ENCODE assay signal across 8 mouse cellular contexts in the genomic region with DNA sequence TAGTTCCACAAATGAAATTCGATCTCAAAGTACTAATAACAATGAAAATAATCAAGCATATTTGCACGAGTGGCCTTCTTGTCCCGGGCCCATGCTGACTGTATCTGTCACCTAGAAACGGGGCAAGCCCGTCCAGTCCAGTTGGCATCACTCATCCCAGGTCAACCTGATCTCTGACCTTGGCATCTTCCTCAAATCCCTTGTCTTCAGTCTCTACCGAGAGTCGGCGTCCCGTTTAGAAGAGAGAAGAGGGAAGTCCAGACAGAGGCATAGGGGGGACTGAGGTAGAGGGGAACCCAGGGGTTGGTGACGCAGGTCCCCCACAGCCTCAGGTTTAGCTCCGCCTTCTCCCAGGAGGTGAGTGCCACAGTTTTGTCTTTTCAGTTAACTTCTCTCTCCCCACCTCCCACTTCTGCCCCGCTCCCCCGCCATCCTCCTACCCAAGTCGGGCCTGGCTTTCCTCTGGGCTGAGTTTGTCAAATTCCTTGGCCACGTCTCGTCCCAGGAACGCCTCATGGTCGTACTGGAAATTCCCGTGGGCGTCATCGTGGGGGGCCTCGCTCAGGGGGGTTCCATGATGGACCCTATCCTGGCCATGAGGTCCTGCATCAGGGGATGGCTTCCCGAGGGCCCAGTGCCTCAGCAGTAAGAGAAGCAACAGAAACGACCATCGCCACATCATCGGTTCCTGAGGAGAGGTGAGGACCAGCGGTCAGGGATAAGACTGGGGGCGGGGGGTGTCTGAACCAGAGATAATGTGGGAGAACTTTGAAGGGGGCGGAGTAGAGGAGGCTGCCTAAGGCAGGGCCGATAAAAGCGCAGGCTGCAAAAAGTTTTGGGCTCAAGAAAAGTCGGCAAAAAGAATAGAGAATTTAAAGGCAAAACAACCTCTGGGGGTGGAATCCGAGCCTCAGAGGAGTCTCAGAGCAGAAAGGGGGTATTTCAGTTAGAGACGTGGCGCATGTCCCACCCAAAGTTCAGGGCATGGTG. TPM values are rescaled to one million over a fixed set of nuclear protein-coding genes. Genes with fewer than 3 reads are reported as not detected.
DNase-seq lines count a peak whose midpoint lies in the region; ATAC-seq lines count a peak whose summit lies in the region.

No protein-coding gene starts in this region.

- no peaks in the 10 kb centered on the region for H3K9me3 ChIP-seq in lung, embryonic 15.5 days
- no peaks in the 10 kb centered on the region for H3K9me3 ChIP-seq in embryonic facial prominence, embryonic 14.5 days (ENCODE audit: control insufficient read depth, low read length)
- no peaks in the 10 kb centered on the region for H3K9me3 ChIP-seq in hindbrain, embryonic 13.5 days

- WGBS in lung, embryonic 15.5 days: 6% methylated on average over 35 of the region's 35 CpGs
- 9% methylated on average over 35 of the region's 35 CpGs for WGBS in embryonic facial prominence, embryonic 14.5 days
- 17% methylated on average over 35 of the region's 35 CpGs for WGBS in hindbrain, embryonic 13.5 days

- peak overlapping the region; percentile 62 for H3K9ac ChIP-seq in lung, embryonic 15.5 days
- H3K9ac ChIP-seq in embryonic facial prominence, embryonic 14.5 days (ENCODE audit: low read depth, low read length): peak overlapping the region; percentile 87
- H3K9ac ChIP-seq in hindbrain, embryonic 13.5 days: peak overlapping the region; percentile 69

- H3K36me3 ChIP-seq in lung, embryonic 15.5 days: peaks cover 29% of the 10 kb centered on the region
- H3K36me3 ChIP-seq in embryonic facial prominence, embryonic 14.5 days (ENCODE audit: control insufficient read depth, insufficient read depth, low read length): peaks cover 33% of the 10 kb centered on the region
- H3K36me3 ChIP-seq in hindbrain, embryonic 13.5 days: peaks cover 10% of the 10 kb centered on the region

- H3K4me2 ChIP-seq in lung, embryonic 15.5 days: peak overlapping the region; percentile 72
- H3K4me2 ChIP-seq in embryonic facial prominence, embryonic 14.5 days (ENCODE audit: low read depth, low read length): peak overlapping the region; percentile 70
- H3K4me2 ChIP-seq in hindbrain, embryonic 13.5 days: peak overlapping the region; percentile 56

- no peak for DNase-seq in lung, postnatal 14 days
- peak; percentile 61 for DNase-seq in embryonic facial prominence, embryonic 14.5 days (ENCODE audit: low spot score)
- DNase-seq in yolk sac, embryonic 10.5 days (ENCODE audit: low spot score): peak; percentile 54
- DNase-seq in layer of hippocampus, adult 18-20 months (ENCODE audit: low spot score in 2 of 2): no peak

- ATAC-seq in lung, embryonic 15.5 days (ENCODE audit: borderline replicate concordance, extremely low read depth, low FRiP score, low TSS enrichment): peak; percentile 68
- ATAC-seq in embryonic facial prominence, embryonic 14.5 days (ENCODE audit: low read depth): peak; percentile 50
- peak; percentile 55 for ATAC-seq in hindbrain, embryonic 13.5 days (ENCODE audit: low FRiP score)
- ATAC-seq in megakaryocyte, adult 5-6 weeks (ENCODE audit: poor library complexity, severe bottlenecking): peak; percentile 67
- ATAC-seq in CD4-positive, CD25-positive, alpha-beta regulatory T cell, adult 4 months: no peak

- H3K27ac ChIP-seq in lung, embryonic 15.5 days: peak overlapping the region; percentile 79
- peak overlapping the region; percentile 97 for H3K27ac ChIP-seq in embryonic facial prominence, embryonic 14.5 days (replicated peaks; ENCODE audit: low read depth, low read length)
- 0 out of 2 replicates have a peak overlapping the region, but pooled peaks have one; percentile 44 for H3K27ac ChIP-seq in hindbrain, embryonic 13.5 days

- peak overlapping the region; percentile 52 for H3K4me3 ChIP-seq in lung, embryonic 15.5 days
- peak overlapping the region; percentile 67 for H3K4me3 ChIP-seq in embryonic facial prominence, embryonic 14.5 days (ENCODE audit: low read depth, low read length)
- H3K4me3 ChIP-seq in hindbrain, embryonic 13.5 days: peak overlapping the region; percentile 39

- no peaks in the 10 kb centered on the region for H3K27me3 ChIP-seq in lung, embryonic 15.5 days
- no peaks in the 10 kb centered on the region for H3K27me3 ChIP-seq in embryonic facial prominence, embryonic 14.5 days (replicated peaks; ENCODE audit: control insufficient read depth, insufficient read depth, low read length)
- H3K27me3 ChIP-seq in hindbrain, embryonic 13.5 days: peaks cover 4% of the 10 kb centered on the region; the same call in 1 of the 2 replicates

- peaks cover 25% of the 10 kb centered on the region for H3K4me1 ChIP-seq in lung, embryonic 15.5 days
- H3K4me1 ChIP-seq in embryonic facial prominence, embryonic 14.5 days (ENCODE audit: control insufficient read depth, insufficient read depth, low read length): peaks cover 12% of the 10 kb centered on the region
- H3K4me1 ChIP-seq in hindbrain, embryonic 13.5 days (replicated peaks): peaks cover 19% of the 10 kb centered on the region; the same call in 1 of the 2 replicates

RNA-seq across cellular contexts. Expression of a gene that starts 0.7 kb away (rescaled TPM):
- 353 and 358 TPM in 2 replicates for polyA plus RNA-seq in lung, embryonic 15.5 days (2015; fragmentation: Nextera tagmentation; extraction: Ambion mirVana)
- polyA plus RNA-seq in embryonic facial prominence, embryonic 14.5 days (2014; fragmentation: Nextera tagmentation; extraction: Ambion mirVana): 587 and 592 TPM in 2 replicates
- 93.8 and 103 TPM in 2 replicates for polyA plus RNA-seq in hindbrain, embryonic 13.5 days (2015; fragmentation: Nextera tagmentation; extraction: Ambion mirVana)
- 4.5 and 5.8 TPM in 2 replicates for total RNA-seq in megakaryocyte, adult 5-6 weeks (2015)
- 7.8 and 18.1 TPM in 2 replicates for total RNA-seq in megakaryocyte, adult 5-6 weeks (2017)
- polyA plus RNA-seq in CD4-positive, CD25-positive, alpha-beta regulatory T cell, adult 4 months (2017; shearing (Covaris generic)): 10 to 100 TPM in 1 of 2 experiments, 1 to 10 TPM in 1; 7.6 to 66.3 TPM
- 1 to 10 TPM; 7.4 to 8.5 TPM for total RNA-seq in layer of hippocampus, adult 18-20 months (2021)

RNA-seq across cellular contexts. Expression of a gene that starts 12.4 kb away (rescaled TPM):
- polyA plus RNA-seq in lung, embryonic 15.5 days (2015; fragmentation: Nextera tagmentation; extraction: Ambion mirVana): 73.6 and 83.1 TPM in 2 replicates
- 120 and 129 TPM in 2 replicates for polyA plus RNA-seq in embryonic facial prominence, embryonic 14.5 days (2014; fragmentation: Nextera tagmentation; extraction: Ambion mirVana)
- polyA plus RNA-seq in hindbrain, embryonic 13.5 days (2015; fragmentation: Nextera tagmentation; extraction: Ambion mirVana): 26.9 and 28.3 TPM in 2 replicates
- 22.0 and 22.5 TPM in 2 replicates for total RNA-seq in megakaryocyte, adult 5-6 weeks (2015)
- total RNA-seq in megakaryocyte, adult 5-6 weeks (2017): 64.1 and 69.0 TPM in 2 replicates
- polyA plus RNA-seq in CD4-positive, CD25-positive, alpha-beta regulatory T cell, adult 4 months (2017; shearing (Covaris generic)): 1 to 10 TPM; 2.3 to 3.8 TPM
- total RNA-seq in layer of hippocampus, adult 18-20 months (2021): 10 to 100 TPM; 14.8 to 18.7 TPM

RNA-seq across cellular contexts. Expression of a gene that starts 28.8 kb away (rescaled TPM):
- 23.1 and 24.2 TPM in 2 replicates for polyA plus RNA-seq in lung, embryonic 15.5 days (2015; fragmentation: Nextera tagmentation; extraction: Ambion mirVana)
- 20.9 and 22.2 TPM in 2 replicates for polyA plus RNA-seq in embryonic facial prominence, embryonic 14.5 days (2014; fragmentation: Nextera tagmentation; extraction: Ambion mirVana)
- polyA plus RNA-seq in hindbrain, embryonic 13.5 days (2015; fragmentation: Nextera tagmentation; extraction: Ambion mirVana): 14.8 and 17.1 TPM in 2 replicates
- total RNA-seq in megakaryocyte, adult 5-6 weeks (2015): 6.6 and 8.9 TPM in 2 replicates
- total RNA-seq in megakaryocyte, adult 5-6 weeks (2017): 5.4 TPM in 2 replicates
- polyA plus RNA-seq in CD4-positive, CD25-positive, alpha-beta regulatory T cell, adult 4 months (2017; shearing (Covaris generic)): 1 to 10 TPM; 1.7 to 2.8 TPM
- total RNA-seq in layer of hippocampus, adult 18-20 months (2021): 1 to 10 TPM; 5.9 TPM

RNA-seq across cellular contexts. Expression of a gene that starts 29.1 kb away (rescaled TPM):
- polyA plus RNA-seq in lung, embryonic 15.5 days (2015; fragmentation: Nextera tagmentation; extraction: Ambion mirVana): 74.9 and 75.1 TPM in 2 replicates
- 59.1 and 63.3 TPM in 2 replicates for polyA plus RNA-seq in embryonic facial prominence, embryonic 14.5 days (2014; fragmentation: Nextera tagmentation; extraction: Ambion mirVana)
- polyA plus RNA-seq in hindbrain, embryonic 13.5 days (2015; fragmentation: Nextera tagmentation; extraction: Ambion mirVana): 58.0 and 58.5 TPM in 2 replicates
- 41.4 and 46.3 TPM in 2 replicates for total RNA-seq in megakaryocyte, adult 5-6 weeks (2015)
- total RNA-seq in megakaryocyte, adult 5-6 weeks (2017): 54.2 and 56.8 TPM in 2 replicates
- 100 to 1,000 TPM; 158 to 199 TPM for polyA plus RNA-seq in CD4-positive, CD25-positive, alpha-beta regulatory T cell, adult 4 months (2017; shearing (Covaris generic))
- total RNA-seq in layer of hippocampus, adult 18-20 months (2021): 10 to 100 TPM; 50.8 to 57.6 TPM

RNA-seq across cellular contexts. Expression of a gene that starts 32.9 kb away (rescaled TPM):
- polyA plus RNA-seq in lung, embryonic 15.5 days (2015; fragmentation: Nextera tagmentation; extraction: Ambion mirVana): 1,432 and 1,559 TPM in 2 replicates
- 1,575 and 1,608 TPM in 2 replicates for polyA plus RNA-seq in embryonic facial prominence, embryonic 14.5 days (2014; fragmentation: Nextera tagmentation; extraction: Ambion mirVana)
- polyA plus RNA-seq in hindbrain, embryonic 13.5 days (2015; fragmentation: Nextera tagmentation; extraction: Ambion mirVana): 994 and 999 TPM in 2 replicates
- total RNA-seq in megakaryocyte, adult 5-6 weeks (2015): 2,516 and 2,663 TPM in 2 replicates
- 1,201 and 1,233 TPM in 2 replicates for total RNA-seq in megakaryocyte, adult 5-6 weeks (2017)
- polyA plus RNA-seq in CD4-positive, CD25-positive, alpha-beta regulatory T cell, adult 4 months (2017; shearing (Covaris generic)): 1,000 to 10,000 TPM; 3,755 to 5,441 TPM
- total RNA-seq in layer of hippocampus, adult 18-20 months (2021): 100 to 1,000 TPM; 481 to 486 TPM

Comparison
In these comparisons a context has a peak if more than half of its experiments do, and no peak if none do; other contexts are left out.
1. H3K27ac ChIP-seq: peak in every context shown above with its lines; median percentile 97 in embryonic facial prominence, embryonic 14.5 days; 79 in lung, embryonic 15.5 days; 44 in hindbrain, embryonic 13.5 days.
2. DNase-seq: peak in embryonic facial prominence, embryonic 14.5 days (single experiment) and yolk sac, embryonic 10.5 days (single experiment); none in lung, postnatal 14 days (single experiment) and layer of hippocampus, adult 18-20 months (0 of 2).
3. Peak in every context shown above with its lines, with median percentiles within 50 percentile points of each other: H3K4me2 ChIP-seq, H3K4me3 ChIP-seq and H3K9ac ChIP-seq.